Mouse (Mus musculus) erythroblast, embryonic 14.5 days (primary cell): Measurements from ENCODE around the gene C3.

Source experiments
- GATA1 ChIP-seq: IDR thresholded peaks from 2 replicates; pipeline ENCODE4 v1.6.1; 2012; ENCODE audit warnings: low read length, inconsistent platforms, mixed read lengths
- TAL1 ChIP-seq: IDR thresholded peaks from 3 replicates; pipeline ENCODE4 v1.6.1; 2012; ENCODE audit warnings: low read length, inconsistent platforms, mixed read lengths

GRCm38 (mm10) chr17:57256921-57257485 lies 29.1 kb upstream of the C3 start:
- TF ChIP-seq GATA1: no peak
- TF ChIP-seq TAL1: no peak
